Mouse (Mus musculus) lung, postnatal 10 days (tissue): ENCODE measurements at regions not wholly inside any gene's neighbourhood (a gene's known extent, or its start where the extent isn't known, plus 50 kb on each side); places are given as distances from the start of the nearest gene placed in this dataset.

ENCODE experiments used
- DNase-seq: peaks from one replicate; pipeline ENCODE4 v3.0.0; 2021

DNA sequence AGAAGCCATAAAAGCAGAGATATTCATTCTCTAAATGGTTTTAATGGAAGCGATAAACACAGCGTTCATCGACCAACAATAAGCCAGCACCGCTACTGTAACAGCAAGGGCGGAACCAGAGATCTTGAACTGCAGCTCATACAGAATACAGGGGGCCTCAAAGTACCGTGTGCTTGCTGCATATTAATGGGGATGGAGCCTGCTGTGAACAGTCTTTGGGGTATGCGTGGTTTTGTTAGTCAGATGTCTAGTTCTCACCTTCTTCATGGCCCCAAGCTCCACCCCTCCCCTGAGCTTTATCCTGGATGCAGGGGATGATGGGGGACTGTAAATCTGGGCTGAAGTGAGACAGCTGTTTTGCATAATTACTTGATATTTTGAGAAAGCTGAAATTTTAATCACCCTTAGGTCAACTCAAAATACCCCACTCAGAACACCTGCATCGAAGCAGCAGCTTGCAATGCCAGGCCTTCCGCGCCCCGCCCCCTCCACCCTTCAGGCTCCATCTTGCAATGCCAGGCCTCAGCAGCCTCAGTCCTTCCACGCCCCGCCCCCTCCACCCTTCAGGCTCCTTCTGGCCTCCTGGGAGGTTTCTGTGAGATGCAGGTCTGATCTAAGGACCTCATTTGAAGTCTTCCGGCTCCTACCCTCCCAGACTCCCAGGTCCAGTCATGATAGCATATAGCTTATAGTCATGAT is 73.5 kb upstream of the Tspan5 start:
- DNase-seq: no peak

DNA sequence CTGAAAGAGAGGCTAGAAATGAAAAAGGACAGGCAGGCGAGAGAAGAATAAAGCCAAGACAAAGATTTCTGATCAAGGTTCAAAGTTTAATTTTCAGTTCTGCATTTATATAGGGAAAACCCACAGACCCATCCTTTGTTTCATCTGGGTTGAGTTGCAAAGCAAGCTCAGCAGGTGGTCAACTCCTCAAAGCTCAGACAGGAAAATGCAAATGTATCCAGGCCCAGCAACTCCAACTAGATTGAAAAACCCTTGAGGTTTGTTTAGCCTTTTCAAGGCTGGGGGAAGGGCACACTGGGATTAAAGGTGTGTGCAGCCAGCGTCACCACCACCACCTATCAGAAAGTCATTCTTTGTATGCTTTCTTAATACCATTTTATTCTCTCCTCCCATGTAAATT is 66.1 kb upstream of the Tspan5 start:
- DNase-seq: no peak

DNA sequence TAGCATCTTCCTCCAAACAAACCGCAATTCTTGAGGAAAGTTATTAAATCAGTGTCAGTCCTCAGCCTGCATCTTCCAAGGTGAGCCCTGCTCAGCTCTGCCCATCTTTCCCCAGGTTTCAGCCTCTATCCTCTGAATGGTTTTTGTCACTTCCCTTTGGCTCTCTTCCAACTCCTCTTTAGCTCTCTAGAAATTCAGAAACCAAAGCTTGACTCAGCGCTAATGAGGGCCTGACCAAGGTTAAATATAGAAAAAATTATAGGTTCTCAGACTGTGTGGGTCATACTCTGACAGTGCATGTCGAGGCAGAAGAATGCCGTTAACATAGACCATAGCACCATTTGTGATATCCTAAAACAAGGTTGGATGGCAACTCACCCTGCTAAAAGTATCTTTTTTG is 63.6 kb upstream of the Tspan5 start:
- DNase-seq: no peak

DNA sequence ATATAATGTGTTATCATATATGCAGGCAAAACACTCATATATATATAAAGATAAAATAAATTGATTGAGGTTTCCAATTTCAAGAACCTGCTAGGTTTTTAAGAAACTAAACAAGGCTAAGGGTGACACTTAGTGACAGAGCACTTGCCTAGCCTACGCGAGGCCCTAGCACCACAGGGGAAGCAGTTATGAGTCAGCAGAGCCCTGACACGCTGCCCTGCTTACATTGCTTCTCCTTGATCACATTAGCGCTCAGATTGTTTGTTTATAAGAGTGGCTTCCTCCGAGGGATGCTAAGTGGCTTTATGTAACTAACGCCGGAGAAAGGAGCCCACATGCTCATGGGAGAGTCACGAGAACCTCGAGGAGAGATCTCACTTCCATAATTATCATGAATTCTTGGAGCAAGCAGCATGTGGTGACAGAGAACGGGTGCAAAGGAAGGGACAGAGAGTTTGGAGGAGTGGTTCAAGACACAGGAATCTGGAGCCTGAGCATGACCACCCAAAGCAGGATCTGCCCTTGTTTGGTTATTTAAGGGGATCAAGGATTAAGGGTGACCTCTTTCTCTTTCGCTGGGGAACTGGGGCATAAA is 55.3 kb upstream of the Tspan5 start:
- peak; percentile 38 for DNase-seq

DNA sequence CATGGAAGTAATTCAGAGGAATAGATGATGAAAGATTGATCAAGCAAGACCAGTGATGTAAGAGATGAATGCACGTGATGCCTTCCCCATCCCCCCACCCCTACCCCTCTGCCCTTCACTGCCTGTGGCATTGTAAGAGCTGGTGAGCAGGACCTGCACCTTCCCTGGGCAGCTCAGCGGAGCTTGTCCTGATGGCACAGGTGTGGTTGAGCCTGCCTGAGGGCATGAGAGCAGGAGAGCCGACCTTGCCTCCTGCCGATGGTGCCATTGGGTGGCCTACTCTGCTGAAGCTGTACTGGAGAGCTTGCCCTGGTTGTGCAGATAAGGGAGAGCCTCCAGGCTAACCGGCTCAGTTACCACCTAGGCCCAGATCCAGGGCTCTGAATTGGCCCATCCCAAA is 53.4 kb upstream of the Tspan5 start:
- DNase-seq: no peak
